Mouse (Mus musculus): ENCODE results near the gene Zfp11. TPM values are rescaled to one million over a fixed set of nuclear protein-coding genes. Genes with fewer than 3 reads are reported as not detected.
A peak's percentile ranks its signal among the peaks of the same experiment; 100 is the strongest.
"Not testable (repeated sequence)": the region's sequence is repeated elsewhere in the genome, so short reads cannot be mapped to it uniquely, and the experiment has no call there.

The Zfp11 gene
- polyA plus RNA-seq, 1 experiment from 2014 or later = 7.3 TPM

- no peak overlapping the region for H3K4me3 ChIP-seq
- H3K36me3 ChIP-seq (replicated peaks) = peaks cover 17% of the 10 kb centered on the region
- no peaks in the 10 kb centered on the region for H3K27me3 ChIP-seq (replicated peaks; ENCODE audit: low read depth, poor library complexity, severe bottlenecking)
- no peak for DNase-seq (ENCODE audit: low spot score)
- no peaks in the 10 kb centered on the region for H3K9me3 ChIP-seq
- H3K4me1 ChIP-seq = peaks cover 6% of the 10 kb centered on the region
- no peak overlapping the region for H3K27ac ChIP-seq (replicated peaks)
- WGBS = 88% methylated on average over 5 of the region's 5 CpGs
These were observed 5.8 kb downstream of the Zfp11 start for GRCm38 (mm10) chr5:129664090-129664489.

- DNase-seq (ENCODE audit: low spot score) = no peak
- peaks cover 65% of the 10 kb centered on the region for H3K36me3 ChIP-seq (replicated peaks)
- no peaks in the 10 kb centered on the region for H3K9me3 ChIP-seq
- WGBS = 95% methylated on average over 15 of the region's 15 CpGs
- H3K4me3 ChIP-seq = no peak overlapping the region
- H3K4me1 ChIP-seq = no peaks in the 10 kb centered on the region
- H3K27ac ChIP-seq (replicated peaks) = no peak overlapping the region
- H3K27me3 ChIP-seq (replicated peaks; ENCODE audit: low read depth, poor library complexity, severe bottlenecking) = no peaks in the 10 kb centered on the region
These were observed 12.0 kb downstream of the Zfp11 start for GRCm38 (mm10) chr5:129657931-129658330.

GRCm38 (mm10) chr5:129657016-129657415 is 12.9 kb downstream of the Zfp11 start:
- no peaks in the 10 kb centered on the region for H3K4me1 ChIP-seq
- no peak overlapping the region for H3K27ac ChIP-seq (replicated peaks)
- no peak for DNase-seq (ENCODE audit: low spot score)
- H3K4me3 ChIP-seq = no peak overlapping the region
- peaks cover 65% of the 10 kb centered on the region for H3K36me3 ChIP-seq (replicated peaks)
- H3K9me3 ChIP-seq = no peaks in the 10 kb centered on the region
- 95% methylated on average over 10 of the region's 10 CpGs for WGBS
- no peaks in the 10 kb centered on the region for H3K27me3 ChIP-seq (replicated peaks; ENCODE audit: low read depth, poor library complexity, severe bottlenecking)

GRCm38 (mm10) chr5:129650858-129651257 is 19.0 kb downstream of the Zfp11 start:
- H3K27ac ChIP-seq (replicated peaks) = no peak overlapping the region
- no peak overlapping the region for H3K4me3 ChIP-seq
- H3K4me1 ChIP-seq = no peaks in the 10 kb centered on the region
- H3K36me3 ChIP-seq (replicated peaks) = peaks cover 16% of the 10 kb centered on the region
- H3K27me3 ChIP-seq (replicated peaks; ENCODE audit: low read depth, poor library complexity, severe bottlenecking) = no peaks in the 10 kb centered on the region
- WGBS = 92% methylated on average over 5 of the region's 5 CpGs
- no peaks in the 10 kb centered on the region for H3K9me3 ChIP-seq
- no peak for DNase-seq (ENCODE audit: low spot score)

- 85% methylated on average over 2 of the region's 2 CpGs for WGBS
- not testable (repeated sequence) for H3K9me3 ChIP-seq; H3K27me3 ChIP-seq (replicated peaks; ENCODE audit: low read depth, poor library complexity, severe bottlenecking); H3K4me3 ChIP-seq; H3K27ac ChIP-seq (replicated peaks); DNase-seq (ENCODE audit: low spot score); H3K4me1 ChIP-seq; H3K36me3 ChIP-seq (replicated peaks)
These were observed 37.3 kb downstream of the Zfp11 start for GRCm38 (mm10) chr5:129632270-129633250.

- H3K9me3 ChIP-seq; H3K4me1 ChIP-seq; H3K27ac ChIP-seq (replicated peaks); DNase-seq (ENCODE audit: low spot score); H3K36me3 ChIP-seq (replicated peaks); H3K4me3 ChIP-seq; H3K27me3 ChIP-seq (replicated peaks; ENCODE audit: low read depth, poor library complexity, severe bottlenecking): not testable (repeated sequence)
- WGBS = 83% methylated on average over 4 of the region's 4 CpGs
These were observed 43.3 kb downstream of the Zfp11 start for GRCm38 (mm10) chr5:129626586-129626985.

GRCm38 (mm10) chr5:129626099-129626498 is 43.8 kb downstream of the Zfp11 start:
- Histone ChIP-seq H3K27ac (replicated peaks) (no peak overlapping the region), H3K4me3 (no peak overlapping the region), H3K36me3 (replicated peaks) (no peaks in the 10 kb centered on the region), H3K4me1 (no peaks in the 10 kb centered on the region), H3K27me3 (replicated peaks; ENCODE audit: low read depth, poor library complexity, severe bottlenecking) (no peaks in the 10 kb centered on the region), H3K9me3 (no peaks in the 10 kb centered on the region)
- WGBS = 87% methylated on average over 6 of the region's 6 CpGs
- DNase-seq (ENCODE audit: low spot score) = no peak

- Histone ChIP-seq H3K9me3 (no peaks in the 10 kb centered on the region), H3K36me3 (replicated peaks) (no peaks in the 10 kb centered on the region), H3K27ac (replicated peaks) (no peak overlapping the region), H3K27me3 (replicated peaks; ENCODE audit: low read depth, poor library complexity, severe bottlenecking) (no peaks in the 10 kb centered on the region), H3K4me3 (no peak overlapping the region), H3K4me1 (no peaks in the 10 kb centered on the region)
- DNase-seq (ENCODE audit: low spot score) = no peak
- 85% methylated on average over 5 of the region's 5 CpGs for WGBS
These were observed 48.5 kb downstream of the Zfp11 start for GRCm38 (mm10) chr5:129621361-129621760.

GRCm38 (mm10) chr5:129620600-129620999 is 49.3 kb downstream of the Zfp11 start:
- not testable (repeated sequence) for DNase-seq (ENCODE audit: low spot score); H3K9me3 ChIP-seq; H3K36me3 ChIP-seq (replicated peaks); H3K27ac ChIP-seq (replicated peaks); H3K4me1 ChIP-seq; H3K27me3 ChIP-seq (replicated peaks; ENCODE audit: low read depth, poor library complexity, severe bottlenecking); H3K4me3 ChIP-seq
- WGBS = 63% methylated on average over 9 of the region's 9 CpGs

- H3K4me1 ChIP-seq = peaks cover 4% of the 10 kb centered on the region; the same call in 1 of the 2 replicates
- H3K4me3 ChIP-seq = no peak overlapping the region
- H3K36me3 ChIP-seq (replicated peaks) = peaks cover 8% of the 10 kb centered on the region; the same call in 1 of the 2 replicates
- no peak overlapping the region for H3K27ac ChIP-seq (replicated peaks)
- peak; percentile 70 for DNase-seq (ENCODE audit: low spot score)
- no peaks in the 10 kb centered on the region for H3K27me3 ChIP-seq (replicated peaks; ENCODE audit: low read depth, poor library complexity, severe bottlenecking)
- WGBS = 19% methylated on average over 1 of the region's 1 CpGs
- H3K9me3 ChIP-seq = no peaks in the 10 kb centered on the region
These were observed 58.8 kb downstream of the Zfp11 start for GRCm38 (mm10) chr5:129611060-129611459.

- WGBS = 82% methylated on average over 8 of the region's 8 CpGs
These were observed 62.4 kb downstream of the Zfp11 start for GRCm38 (mm10) chr5:129607476-129607875.

More at GRCm38 (mm10) chr5:129607476-129607875, 62.4 kb downstream of the Zfp11 start:
- H3K4me1 ChIP-seq = peaks cover 4% of the 10 kb centered on the region; the same call in 1 of the 2 replicates
- H3K27me3 ChIP-seq (replicated peaks; ENCODE audit: low read depth, poor library complexity, severe bottlenecking) = no peaks in the 10 kb centered on the region
- no peaks in the 10 kb centered on the region for H3K9me3 ChIP-seq
- DNase-seq (ENCODE audit: low spot score) = no peak
- H3K36me3 ChIP-seq (replicated peaks) = peaks cover 9% of the 10 kb centered on the region; the same call in 1 of the 2 replicates
- no peak overlapping the region for H3K27ac ChIP-seq (replicated peaks)
- H3K4me3 ChIP-seq = no peak overlapping the region

Data from embryonic facial prominence, embryonic 10.5 days (tissue).